Mouse (Mus musculus): Measurements from ENCODE around the gene Lage3.
"Not testable (repeated sequence)": the region's sequence is repeated elsewhere in the genome, so short reads cannot be mapped to it uniquely, and the experiment has no call there.

Lage3 gene

GRCm38 (mm10) chrX:74353467-74353770, at the start of gene Lage3:
Gene Lage3 (minus strand): TSS chrX:74353618.
- DNase-seq = peak; percentile 78 to 82

GRCm38 (mm10) chrX:74400136-74400535, 46.7 kb upstream of the Lage3 start:
- no peak for DNase-seq

- peak; percentile 73 to 80 for DNase-seq
Measured at GRCm38 (mm10) chrX:74392535-74393443, 39.4 kb upstream of the Lage3 start, which contains the start of the genes Fam3a and Ikbkg. Gene Fam3a (minus strand): TSS chrX:74393272. Gene Ikbkg (plus strand): TSS chrX:74393290.

DNA sequence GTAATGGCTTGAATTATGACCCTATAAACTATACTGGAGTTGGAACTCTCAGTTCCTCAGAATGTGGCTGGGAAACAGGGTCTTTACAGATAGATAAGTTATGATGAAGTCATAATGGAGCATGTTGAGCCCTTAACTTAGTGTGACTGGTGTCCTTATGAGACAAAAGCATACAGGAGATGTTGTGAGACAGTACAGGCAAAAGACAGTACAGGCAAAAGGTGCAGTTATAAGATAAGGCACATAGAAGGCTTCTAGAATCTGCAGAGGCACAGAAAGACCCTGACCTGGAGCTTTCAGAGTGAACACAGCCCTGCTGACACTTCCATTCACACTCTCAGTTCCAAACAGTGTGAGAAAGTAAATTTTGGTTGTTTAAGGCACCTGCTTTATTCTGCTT, 34.7 kb upstream of the Lage3 start:
- DNase-seq = no peak

GRCm38 (mm10) chrX:74384451-74384850, 31.0 kb upstream of the Lage3 start:
- no peak for DNase-seq

DNA sequence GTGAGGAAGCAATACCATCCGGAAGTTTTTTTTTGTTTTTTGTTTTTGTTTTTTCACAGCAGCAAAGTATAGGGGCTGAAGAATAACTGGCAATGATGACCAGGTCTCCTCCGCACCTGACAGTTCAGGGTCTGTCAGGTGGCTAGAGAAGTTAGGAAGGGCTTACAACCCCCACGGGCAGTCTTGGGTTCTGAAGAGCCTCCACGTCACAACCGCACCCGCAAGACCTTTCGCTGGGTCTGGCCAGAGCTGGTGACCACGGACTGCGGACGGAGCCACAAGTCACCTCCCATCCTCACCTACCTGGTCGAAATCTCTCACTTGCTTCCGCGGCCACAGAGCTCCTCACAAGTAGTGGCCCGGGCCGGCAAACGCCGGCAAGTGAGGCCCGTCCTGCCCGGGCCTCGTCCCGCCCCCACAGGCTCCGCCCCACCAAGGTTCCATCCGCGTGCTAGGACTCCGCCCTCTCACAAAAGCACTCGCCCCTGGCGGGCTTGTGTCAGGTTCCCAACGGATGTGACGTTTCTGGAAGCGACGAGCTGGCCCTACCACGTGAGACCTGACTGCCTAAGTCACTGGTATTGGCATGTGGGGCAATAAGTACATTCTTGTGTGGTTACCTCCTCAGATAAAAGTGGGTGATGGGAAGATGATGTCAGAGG, 19.6 kb upstream of the Lage3 start, which contains the start of the genes Ubl4a and Slc10a3:
Gene Ubl4a, minus strand, starts transcription at position 331 of the 662 bp plus-strand sequence.
Gene Slc10a3, minus strand, starts transcription at position 462 of the 662 bp plus-strand sequence.
- DNase-seq = peak; percentile 68 to 78

DNA sequence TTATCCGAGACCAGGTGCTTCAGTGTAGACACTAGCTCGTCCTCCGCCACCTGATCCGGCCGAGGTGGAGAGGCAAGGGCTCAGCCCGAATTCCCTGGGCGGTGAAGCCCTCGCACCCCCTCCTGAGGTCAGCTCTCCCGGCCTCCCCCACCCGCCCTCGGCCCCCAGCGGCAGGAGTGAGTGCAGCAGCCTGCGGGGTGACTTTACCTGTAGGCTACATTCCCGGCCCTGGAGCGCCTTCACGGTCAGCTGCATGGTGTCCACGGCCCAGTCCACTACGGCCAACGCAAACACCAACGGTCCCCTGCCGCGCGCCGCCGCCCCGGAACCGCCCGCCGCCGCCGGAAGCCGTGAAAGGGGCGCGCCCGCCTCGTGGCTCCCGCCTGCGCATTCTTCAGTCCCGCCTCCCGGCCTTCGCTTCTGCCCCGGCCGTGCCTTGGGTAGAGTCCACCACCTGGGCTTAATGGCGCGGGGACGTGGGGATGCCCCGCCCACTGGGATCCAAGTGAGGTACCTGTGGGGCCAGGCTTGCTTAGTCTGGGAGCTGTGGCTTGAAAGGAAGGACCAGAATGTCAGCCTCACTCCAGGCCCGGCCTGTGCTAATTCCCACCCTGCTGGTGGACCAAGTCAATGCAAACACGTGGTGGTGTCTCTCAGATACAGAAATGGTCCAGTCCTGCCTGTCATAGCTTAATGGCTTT, 14.9 kb upstream of the Lage3 start:
- peak; percentile 66 to 72 for DNase-seq

- no peak for DNase-seq
Measured at GRCm38 (mm10) chrX:74367512-74367911, 14.1 kb upstream of the Lage3 start.

DNA sequence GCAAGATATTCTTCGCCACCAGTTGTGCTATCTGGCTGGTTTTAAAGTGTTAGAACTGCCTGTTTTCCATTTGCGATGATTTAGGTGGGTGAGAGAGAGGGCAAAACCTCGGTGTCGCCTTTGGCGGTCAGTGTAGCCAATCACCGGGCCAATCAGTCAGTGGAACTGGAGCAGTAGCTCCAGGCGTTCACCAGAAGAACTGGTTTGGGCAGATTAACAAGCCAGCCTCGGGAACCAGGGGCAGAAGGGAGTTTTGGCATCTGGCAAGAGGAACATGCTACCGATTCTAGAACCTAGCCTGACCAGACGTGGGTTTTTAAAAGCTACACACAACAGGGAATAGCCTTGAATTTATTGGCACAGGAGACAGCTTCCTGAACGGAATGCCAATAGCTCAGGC, 5.8 kb upstream of the Lage3 start:
- DNase-seq = no peak

- DNase-seq = not testable (repeated sequence)
Measured at GRCm38 (mm10) chrX:74357069-74357468, 3.7 kb upstream of the Lage3 start.

DNA sequence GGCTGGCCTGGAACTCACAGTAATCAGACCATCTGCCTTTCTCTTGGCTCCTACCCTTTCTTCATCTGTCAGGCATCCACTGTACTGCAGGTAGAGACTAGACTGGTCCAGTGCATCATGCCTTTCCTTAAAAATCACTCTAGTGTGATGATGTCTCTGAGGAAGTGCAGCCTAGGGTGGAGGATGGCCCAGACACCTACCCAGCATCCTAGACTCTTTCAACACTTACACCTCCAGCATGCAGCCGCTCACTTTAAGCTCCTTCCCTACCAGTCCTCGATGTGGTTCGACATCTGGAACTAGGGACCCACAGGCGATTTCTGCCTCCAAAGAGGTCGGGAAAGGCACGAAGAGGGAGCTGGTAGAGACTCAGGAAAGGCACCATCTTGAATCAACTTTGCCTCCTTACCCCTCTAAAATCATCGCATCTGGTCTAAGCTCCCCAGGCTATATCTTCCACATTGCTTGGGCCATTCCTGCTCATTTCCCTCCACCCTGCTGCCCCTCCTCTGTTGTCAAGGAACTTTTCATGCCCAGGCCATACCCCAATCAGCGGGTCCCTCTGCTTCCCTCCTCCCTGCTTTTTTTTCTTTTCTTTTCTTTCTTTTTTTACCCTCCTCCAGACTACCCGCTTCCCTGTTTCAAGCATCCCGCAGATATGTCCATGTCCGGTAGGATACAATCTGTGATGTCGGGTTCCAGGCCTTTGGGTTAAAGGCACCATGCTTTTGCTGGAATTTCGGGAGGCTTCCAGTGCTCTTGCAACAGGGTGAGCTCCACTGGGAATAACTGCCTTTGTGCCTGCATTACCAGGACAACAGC, 562 bp downstream of the Lage3 start:
- DNase-seq = no peak

DNA sequence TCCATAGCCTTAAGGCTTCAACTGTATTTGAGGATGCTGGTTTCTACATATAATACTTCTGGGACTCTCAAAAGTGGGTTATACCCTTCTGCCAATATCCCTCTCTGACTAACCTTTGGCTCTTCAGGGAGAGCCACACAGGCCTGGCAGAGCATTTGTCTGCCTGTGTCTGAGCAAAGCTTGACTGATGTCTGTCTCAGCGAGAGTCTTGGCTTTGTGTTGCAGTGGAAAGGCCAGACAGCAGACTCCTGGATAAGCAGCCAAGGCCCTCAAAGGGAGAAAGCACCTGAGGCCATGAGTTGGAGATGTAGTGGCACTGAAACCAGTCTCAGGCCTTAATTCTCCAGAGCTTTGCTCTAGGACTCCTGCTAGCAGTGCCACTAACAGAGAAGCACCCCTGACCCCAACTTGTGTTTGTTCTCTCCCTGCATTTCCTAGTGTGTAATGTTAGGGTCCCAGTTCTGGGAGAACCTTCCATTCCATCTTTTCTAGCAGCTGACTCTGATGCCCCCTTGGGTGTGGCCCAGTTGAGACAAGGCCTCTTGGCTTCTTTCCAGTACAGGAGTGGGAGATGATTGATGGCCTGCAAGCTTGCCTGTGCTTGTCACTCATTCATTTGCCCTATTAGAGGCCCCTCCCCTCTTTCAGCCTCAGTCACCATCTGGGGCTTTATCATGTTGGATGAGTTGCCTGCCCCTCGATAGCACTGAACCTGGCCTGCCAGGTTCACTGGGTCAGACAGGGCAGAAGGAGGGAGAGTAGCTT, 23.1 kb downstream of the Lage3 start:
- DNase-seq = peak in 1 of 2 experiments; percentile 27

DNA sequence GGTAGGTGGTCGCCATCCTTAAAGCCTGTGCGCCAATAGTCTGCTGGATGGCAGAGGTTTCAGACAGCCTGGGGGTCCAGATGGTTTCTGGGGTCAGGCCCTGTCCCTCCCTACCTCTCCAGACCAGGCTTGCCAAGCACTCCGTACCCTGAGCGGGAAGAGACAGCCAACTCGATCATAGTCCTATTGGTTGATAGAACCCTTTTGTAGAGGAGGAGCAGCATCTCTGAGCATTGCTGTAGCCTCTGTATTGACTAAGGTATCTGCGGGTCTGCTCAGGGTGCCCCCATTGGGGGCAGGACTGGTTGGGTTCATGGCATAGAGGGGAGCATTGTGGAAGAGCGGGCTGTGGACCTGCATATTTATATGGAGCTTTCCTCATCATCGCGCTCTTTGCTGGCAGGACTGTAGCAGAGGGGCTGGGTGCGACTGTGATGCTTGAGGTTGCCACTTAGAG, 24.2 kb downstream of the Lage3 start:
- peak in 1 of 2 experiments; percentile 16 for DNase-seq

DNA sequence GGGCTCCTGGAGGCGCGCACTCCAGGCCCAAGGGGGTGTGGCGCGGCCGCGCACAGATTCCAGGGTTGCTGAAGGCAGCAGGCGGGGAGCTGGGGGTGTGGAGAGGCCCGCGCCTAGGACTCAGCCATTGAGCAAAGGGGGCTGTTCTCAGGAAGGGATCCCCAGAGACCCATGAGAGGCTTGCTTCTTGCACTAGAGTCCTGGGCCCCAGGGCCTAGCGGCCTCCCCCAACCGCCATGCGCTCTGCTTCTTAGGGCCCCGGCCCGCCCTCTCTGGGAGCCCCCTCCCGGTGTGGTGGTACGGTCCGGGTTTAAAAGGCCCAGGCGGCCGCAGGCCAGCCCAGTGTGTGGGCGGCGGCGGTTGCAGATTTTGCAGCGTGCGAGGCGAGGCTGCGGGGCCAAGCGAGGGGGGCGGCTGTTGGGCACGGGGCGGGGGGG, 24.7 kb downstream of the Lage3 start, which contains the start of gene Plxna3:
Gene Plxna3, plus strand, starts transcription at position 342 of the 437 bp plus-strand sequence.
- DNase-seq = peak; percentile 66 to 70

GRCm38 (mm10) chrX:74312540-74313464, 40.6 kb downstream of the Lage3 start, which contains the start of gene Fam50a:
Gene Fam50a (plus strand): TSS chrX:74313033.
- DNase-seq = peak; percentile 80 to 88

DNA sequence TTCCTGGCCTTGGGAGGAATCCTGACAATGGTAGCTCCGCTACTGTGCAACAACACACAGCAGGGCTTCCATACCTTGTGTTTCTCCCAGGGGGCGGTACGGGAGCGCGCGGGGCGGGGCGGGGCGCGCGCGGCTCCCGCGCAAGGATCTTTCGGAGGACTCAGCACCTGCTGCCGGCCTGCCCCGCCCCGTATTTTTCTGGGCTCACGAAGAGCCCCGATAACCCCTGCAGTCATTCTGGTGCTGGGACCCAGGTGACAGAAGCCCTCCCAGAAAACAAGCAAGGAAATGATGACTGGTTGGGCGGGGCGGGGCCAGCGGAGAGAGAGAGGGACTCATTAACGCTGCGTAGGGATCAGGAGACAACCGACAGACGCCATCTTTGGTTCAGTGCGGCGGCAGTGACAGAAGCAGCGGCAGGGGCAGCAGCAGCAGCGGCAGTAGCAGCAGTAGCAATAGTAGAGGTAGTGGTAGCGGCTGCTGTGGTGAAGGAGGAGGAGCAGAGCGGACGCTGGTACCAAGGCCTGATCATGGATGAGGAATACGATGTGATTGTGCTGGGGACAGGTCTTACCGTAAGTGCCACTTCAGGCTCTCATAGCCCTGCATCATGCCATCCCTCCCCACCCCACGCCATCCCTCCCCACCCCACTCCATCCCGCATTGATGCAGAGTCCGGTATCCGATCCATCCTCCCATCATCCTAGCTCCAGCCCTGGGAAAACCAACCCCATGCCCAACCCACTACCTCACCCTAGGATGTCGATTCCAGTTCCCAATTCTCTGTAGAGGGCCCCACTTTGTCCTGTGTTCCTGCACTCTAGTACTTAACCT, 48.3 kb downstream of the Lage3 start, which contains the start of gene Gdi1:
Gene Gdi1, plus strand, starts transcription at position 132 of the 834 bp plus-strand sequence.
- peak; percentile 72 to 76 for DNase-seq
